Mouse (Mus musculus): Measurements from ENCODE around the gene Ube3c. TPM values are rescaled to one million over a fixed set of nuclear protein-coding genes. Genes with fewer than 3 reads are reported as not detected.

Ube3c gene
- polyA plus RNA-seq (2012; rRNA removed; ENCODE audit: low replicate concordance), result 7.7 and 17.3 TPM in 2 replicates

DNA sequence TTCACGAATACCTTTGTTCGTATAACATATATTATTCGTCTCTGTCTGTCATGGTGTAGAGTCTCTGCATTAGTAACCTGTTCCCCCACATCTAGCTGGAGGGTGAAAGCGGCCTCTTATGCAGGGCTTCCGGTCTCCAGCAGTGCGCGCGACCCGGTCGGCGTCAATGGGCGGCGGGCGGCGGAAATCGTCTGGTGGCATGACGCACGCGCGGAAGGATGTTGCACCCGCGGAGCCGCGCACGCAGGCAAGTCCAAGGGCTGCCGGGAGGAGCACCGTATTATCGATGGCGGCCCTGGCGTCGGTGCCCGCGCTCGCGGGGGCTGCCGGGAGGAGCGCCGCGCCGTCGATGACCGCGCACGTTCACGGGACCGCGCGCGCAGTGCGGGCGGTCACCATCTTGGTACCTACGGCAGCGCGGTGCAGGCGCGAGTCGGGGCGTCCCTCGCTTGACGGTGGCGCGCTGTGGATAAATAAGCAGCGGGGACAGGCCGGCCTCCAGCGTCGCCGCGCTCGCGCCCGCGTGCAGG is at the start of gene Ube3c:
Ube3c (plus strand) TSS at position 395 of the 530 bp plus-strand sequence.

Other genes starting within 250 kb of the Ube3c start
- gene Lmbr1, start 190.9 kb upstream of the Ube3c start, polyA plus RNA-seq (2012; rRNA removed; ENCODE audit: low replicate concordance), result 2.3 and 6.6 TPM in 2 replicates
- 3.0 and 7.8 TPM in 2 replicates for gene Nom1, start 134.6 kb upstream of the Ube3c start, polyA plus RNA-seq (2012; rRNA removed; ENCODE audit: low replicate concordance)
- not detected in 2 replicates for gene Mnx1, start 90.8 kb upstream of the Ube3c start, polyA plus RNA-seq (2012; rRNA removed; ENCODE audit: low replicate concordance)
- gene Dnajb6, start 166.4 kb downstream of the Ube3c start, polyA plus RNA-seq (2012; rRNA removed; ENCODE audit: low replicate concordance), result 24.0 and 42.7 TPM in 2 replicates
- gene Gm5129, start 166.7 kb downstream of the Ube3c start, polyA plus RNA-seq (2012; rRNA removed; ENCODE audit: low replicate concordance), result 1.0 TPM in 1 of 2 replicates, not detected in the other

All from mammary gland, adult 2 months (tissue).